Mouse (Mus musculus) naive thymus-derived CD4-positive, alpha-beta T cell, adult 5 months (primary cell): ENCODE results near the gene Gm21746. TPM values are rescaled to one million over a fixed set of nuclear protein-coding genes. Genes with fewer than 3 reads are reported as not detected.

Experiments
- polyA plus RNA-seq: library from polyadenylated mRNA; unstranded; fragments of 100-300 nt; shearing (Covaris generic); gene quantifications from one replicate; pipeline ENCODE4 v1.2.1, GENCODE M21; 2017

The Gm21746 gene
- polyA plus RNA-seq: not detected

GRCm38 (mm10) chrY:6237895-6238294 is at the start of gene Gm21746:
Gene Gm21746, minus strand, starts transcription at chrY:6237995.

GRCm38 (mm10) chrY:6266798-6267197 is 29.0 kb upstream of the Gm21746 start, which contains the start of gene Gm20873:
Gene Gm20873, plus strand, starts transcription at chrY:6267098.

Other genes starting within 250 kb of the Gm21746 start
- not detected for gene Gm20873, start 29.1 kb upstream of the Gm21746 start, polyA plus RNA-seq